Mouse (Mus musculus): Measurements from ENCODE around the gene Vmn1r166. TPM values are rescaled to one million over a fixed set of nuclear protein-coding genes. Genes with fewer than 3 reads are reported as not detected.
"Not testable (repeated sequence)": the region's sequence is repeated elsewhere in the genome, so short reads cannot be mapped to it uniquely, and the experiment has no call there.

Gene Vmn1r166
- not detected for total RNA-seq (2022)

GRCm38 (mm10) chr7:23251582-23251981 lies at the start of gene Vmn1r166:
Gene Vmn1r166 (minus strand): TSS chr7:23251682.
- DNase-seq (ENCODE audit: low spot score) = not testable (repeated sequence)

GRCm38 (mm10) chr7:23300892-23301291 lies 49.4 kb upstream of the Vmn1r166 start, which contains the start of gene Nlrp4e:
Gene Nlrp4e (plus strand): TSS chr7:23301192.
- DNase-seq (ENCODE audit: low spot score) = not testable (repeated sequence)

GRCm38 (mm10) chr7:23278800-23279199 lies 27.3 kb upstream of the Vmn1r166 start, which contains the start of gene Gm6902:
Gene Gm6902 (minus strand): TSS chr7:23278900.
- not testable (repeated sequence) for DNase-seq (ENCODE audit: low spot score)

GRCm38 (mm10) chr7:23217032-23217431 lies 34.5 kb downstream of the Vmn1r166 start, which contains the start of gene Vmn1r165:
Gene Vmn1r165 (plus strand): TSS chr7:23217332.
- DNase-seq (ENCODE audit: low spot score) = not testable (repeated sequence)

Other genes starting within 250 kb of the Vmn1r166 start
- not detected for gene Gm4216, start 231.8 kb downstream of the Vmn1r166 start, total RNA-seq (2022)
- not detected for gene Vmn1r163, start 196.1 kb downstream of the Vmn1r166 start, total RNA-seq (2022)
- gene Gm8720, start 184.2 kb downstream of the Vmn1r166 start, total RNA-seq (2022) = not detected
- gene Gm10662, start 107.2 kb downstream of the Vmn1r166 start, total RNA-seq (2022) = not detected
- not detected for gene Vmn1r165, start 34.4 kb downstream of the Vmn1r166 start, total RNA-seq (2022)
- gene Gm6902, start 27.2 kb upstream of the Vmn1r166 start, total RNA-seq (2022) = not detected
- gene Nlrp4e, start 49.5 kb upstream of the Vmn1r166 start, total RNA-seq (2022) = not detected
- under 1 TPM in 1 of 4 experiments, not detected in 3; 0.11 TPM for gene Nlrp5, start 134.2 kb upstream of the Vmn1r166 start, total RNA-seq (2022)

All from heart, adult 8-10 months (tissue).